8 mouse cellular contexts compared by ENCODE assay signal in the genomic region with DNA sequence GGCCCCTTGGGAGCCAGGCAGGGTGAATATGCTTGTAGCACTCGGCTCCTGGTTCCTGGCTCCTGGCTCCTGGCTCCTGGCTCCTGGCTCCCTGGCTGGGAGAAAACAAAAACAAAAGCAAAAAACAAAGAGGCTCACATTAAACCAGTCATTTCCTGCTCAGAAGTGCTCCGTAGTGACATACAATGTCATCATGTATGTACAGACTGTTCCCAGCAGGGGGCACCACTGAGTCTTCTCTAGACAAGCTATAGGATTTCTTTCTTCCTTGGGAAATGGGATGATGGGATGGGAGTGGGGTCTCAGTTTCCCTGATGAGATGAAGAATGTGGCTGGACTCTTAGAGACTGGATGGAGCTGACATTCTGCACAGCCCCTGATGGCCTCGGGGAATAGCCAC. TPM values are rescaled to one million over a fixed set of nuclear protein-coding genes. Genes with fewer than 3 reads are reported as not detected.
DNase-seq lines count a peak whose midpoint lies in the region; TF ChIP-seq lines count a peak whose summit lies in the region.

No protein-coding gene starts in this region.

- TF ChIP-seq CTCF in MEL (IDR thresholded peaks at IDR 0.05 in 2 of 3, conservative IDR thresholded peaks at IDR 0.05 in 1 of 3; ENCODE audit: control insufficient read depth in 1 of 3, insufficient read depth in 1 of 3, low read depth in 2 of 3, low read length in 3 of 3, poor library complexity in 1 of 3, severe bottlenecking in 1 of 3): peak; percentile 47 to 73 (median 71)
- TF ChIP-seq CTCF in cortical plate, adult 2 months (IDR thresholded peaks at IDR 0.05; ENCODE audit: extremely low read depth, insufficient read depth, low read length): peak; percentile 29; the same call in 1 of the 2 replicates

- TF ChIP-seq EP300 in MEL (IDR thresholded peaks at IDR 0.05; ENCODE audit: low read depth in 1 of 2, low read length in 2 of 2): no peak

- H3K4me1 ChIP-seq in MEL (ENCODE audit: control insufficient read depth in 1 of 2, insufficient read depth in 2 of 2, low read length in 2 of 2): no peaks in the 10 kb centered on the region
- no peaks in the 10 kb centered on the region for H3K4me1 ChIP-seq in cortical plate, adult 2 months (ENCODE audit: control insufficient read depth, insufficient read depth, low read length)

- H3K27me3 ChIP-seq in MEL (ENCODE audit: control insufficient read depth in 1 of 2, insufficient read depth in 2 of 2, low read length in 2 of 2): peaks cover 7 to 10% of the 10 kb centered on the region in 2 experiments

- H3K9ac ChIP-seq in MEL (ENCODE audit: control insufficient read depth, low read depth, low read length, poor library complexity, severe bottlenecking): no peak overlapping the region

- H3K27ac ChIP-seq in MEL (ENCODE audit: control insufficient read depth, low read depth, low read length): no peak overlapping the region
- no peak overlapping the region for H3K27ac ChIP-seq in cortical plate, adult 2 months (ENCODE audit: insufficient read depth, low read length)

- no peak for TF ChIP-seq POLR2A in MEL (IDR thresholded peaks at IDR 0.05; ENCODE audit: control insufficient read depth in 1 of 2, insufficient read depth in 1 of 2, low read depth in 1 of 2, low read length in 2 of 2, poor library complexity in 1 of 2)
- TF ChIP-seq POLR2A in cortical plate, adult 2 months (IDR thresholded peaks at IDR 0.05; ENCODE audit: extremely low read depth, insufficient read depth, low read length): no peak

- DNase-seq in heart, postnatal 10 days: peak; percentile 37 to 57
- no peak for DNase-seq in heart, postnatal 25 days (ENCODE audit: low spot score)
- DNase-seq in 3T3-L1 (ENCODE audit: low read depth, low spot score) (peak; percentile 50), MEL (ENCODE audit: low read depth, low spot score) (peak; percentile 77)
- peak; percentile 84 for DNase-seq in kidney, postnatal 10 days
- peak; percentile 23 to 41 for DNase-seq in monocyte, adult 2 months (ENCODE audit: low read depth in 1 of 2, low spot score in 2 of 2)
- DNase-seq in thymus, postnatal 36 days: peak; percentile 66 to 75

- H3K4me3 ChIP-seq in MEL (ENCODE audit: control insufficient read depth in 1 of 2, insufficient read depth in 1 of 2, low read depth in 2 of 2, low read length in 2 of 2): no peak overlapping the region
- no peak overlapping the region for H3K4me3 ChIP-seq in cortical plate, adult 2 months (ENCODE audit: insufficient read depth, low read length)

- H3K9me3 ChIP-seq in MEL (replicated peaks; ENCODE audit: insufficient read depth, low read length): no peaks in the 10 kb centered on the region

- TF ChIP-seq RAD21 in MEL (IDR thresholded peaks at IDR 0.05; ENCODE audit: low read depth, low read length): peak; percentile 34

- intact Hi-C loops in heart, postnatal 10 days (cut with DNase I): no loop called here
- intact Hi-C loops in heart, postnatal 25 days (cut with DNase I): no loop called here

- H3K36me3 ChIP-seq in MEL (ENCODE audit: control insufficient read depth in 1 of 2, insufficient read depth in 2 of 2, low read length in 2 of 2): no peaks in the 10 kb centered on the region

- no peaks in the 10 kb centered on the region for H3K79me2 ChIP-seq in MEL (ENCODE audit: control insufficient read depth, insufficient read depth, low read length, poor library complexity)

TF ChIP-seq in MEL, 35 proteins besides CTCF, POLR2A, EP300 and RAD21:
- no peak for TF ChIP-seq MAFK (IDR thresholded peaks at IDR 0.05; ENCODE audit: borderline replicate concordance, low read depth, low read length)
- TF ChIP-seq MAX (IDR thresholded peaks at IDR 0.05; ENCODE audit: low read length): no peak
- peak; percentile 76 for TF ChIP-seq SMC3 (IDR thresholded peaks at IDR 0.05; ENCODE audit: low read depth, low read length)
- TF ChIP-seq TCF12 (IDR thresholded peaks at IDR 0.05; ENCODE audit: low read depth, low read length): no peak
- TF ChIP-seq CHD2 (IDR thresholded peaks at IDR 0.05; ENCODE audit: low read length): no peak
- peak; percentile 27; the same call in 1 of the 2 replicates for TF ChIP-seq ZC3H11A (IDR thresholded peaks at IDR 0.05; ENCODE audit: low read depth, low read length)
- TF ChIP-seq RCOR1 (IDR thresholded peaks at IDR 0.05; ENCODE audit: low read depth, low read length): no peak

RNA-seq across cellular contexts. Expression of a gene that starts 12.7 kb away (rescaled TPM):
- not detected for total RNA-seq in heart, postnatal 10 days (2021)
- not detected for total RNA-seq in heart, postnatal 25 days (2021)
- 0.04 TPM in 1 of 2 replicates, not detected in the other for total RNA-seq in MEL (2012; rRNA removed)
- under 1 TPM in 1 of 2 experiments, not detected in 1; 0.07 TPM for polyA plus RNA-seq in MEL (2012; ENCODE audit: insufficient read depth in 1 of 2, insufficient read length in 2 of 2, low read depth in 1 of 2, low replicate concordance in 2 of 2, missing spikeins in 1 of 2)
- polyA plus RNA-seq in cortical plate, adult 2 months (2012; rRNA removed): 0.93 and 2.2 TPM in 2 replicates

RNA-seq across cellular contexts. Expression of a gene that starts 13.4 kb away (rescaled TPM):
- total RNA-seq in heart, postnatal 10 days (2021): 1 to 10 TPM; 9.3 TPM
- total RNA-seq in heart, postnatal 25 days (2021): 1 to 10 TPM; 5.5 to 6.8 TPM
- total RNA-seq in MEL (2012; rRNA removed): 13.6 and 14.2 TPM in 2 replicates
- 10 to 100 TPM in 1 of 2 experiments, not detected in 1; 23.8 TPM for polyA plus RNA-seq in MEL (2012; ENCODE audit: insufficient read depth in 1 of 2, insufficient read length in 2 of 2, low read depth in 1 of 2, low replicate concordance in 2 of 2, missing spikeins in 1 of 2)
- 49.1 and 50.1 TPM in 2 replicates for polyA plus RNA-seq in cortical plate, adult 2 months (2012; rRNA removed)

RNA-seq across cellular contexts. Expression of a gene that starts 50.1 kb away (rescaled TPM):
- 1 to 10 TPM; 2.0 to 3.4 TPM for total RNA-seq in heart, postnatal 10 days (2021)
- 1 to 10 TPM in 1 of 2 experiments, under 1 TPM in 1; 0.70 to 1.3 TPM for total RNA-seq in heart, postnatal 25 days (2021)
- total RNA-seq in MEL (2012; rRNA removed): not detected in 2 replicates
- under 1 TPM in 1 of 2 experiments, not detected in 1; 0.08 TPM for polyA plus RNA-seq in MEL (2012; ENCODE audit: insufficient read depth in 1 of 2, insufficient read length in 2 of 2, low read depth in 1 of 2, low replicate concordance in 2 of 2, missing spikeins in 1 of 2)
- polyA plus RNA-seq in cortical plate, adult 2 months (2012; rRNA removed): 0.30 and 0.40 TPM in 2 replicates
